Mouse (Mus musculus): ENCODE data around the gene Dhx32. TPM values are rescaled to one million over a fixed set of nuclear protein-coding genes. Genes with fewer than 3 reads are reported as not detected.

Dhx32 gene
- polyA plus RNA-seq, 1 experiment: 25.3 TPM

GRCm38 (mm10) chr7:133787571-133787970, 5.0 kb upstream of the Dhx32 start:
- TF ChIP-seq CTCF (IDR thresholded peaks at IDR 0.05; ENCODE audit: borderline replicate concordance, insufficient read depth, low read depth, low read length) (no peak), POLR2A (IDR thresholded peaks at IDR 0.05; ENCODE audit: borderline replicate concordance, insufficient read depth, low read length) (no peak)
- H3K4me1 ChIP-seq (ENCODE audit: control insufficient read depth, insufficient read depth, low read length): peaks cover 3% of the 10 kb centered on the region; the same call in 1 of the 2 replicates
- 91% methylated on average over 6 of the region's 6 CpGs for WGBS
- H3K27ac ChIP-seq (ENCODE audit: insufficient read depth, low read length): no peak overlapping the region
- no peak for DNase-seq
- no peak overlapping the region for H3K4me3 ChIP-seq (replicated peaks; ENCODE audit: insufficient read depth, low read depth, low read length)
- no peaks in the 10 kb centered on the region for H3K27me3 ChIP-seq (ENCODE audit: control insufficient read depth, insufficient read depth, low read length)

GRCm38 (mm10) chr7:133781991-133782390, 535 bp downstream of the Dhx32 start:
- WGBS: 94% methylated on average over 6 of the region's 6 CpGs
- no peak for DNase-seq
- H3K27ac ChIP-seq (ENCODE audit: insufficient read depth, low read length): no peak overlapping the region
- H3K4me3 ChIP-seq (replicated peaks; ENCODE audit: insufficient read depth, low read depth, low read length): no peak overlapping the region
- H3K27me3 ChIP-seq (ENCODE audit: control insufficient read depth, insufficient read depth, low read length): no peaks in the 10 kb centered on the region
- no peak for TF ChIP-seq POLR2A (IDR thresholded peaks at IDR 0.05; ENCODE audit: borderline replicate concordance, insufficient read depth, low read length)
- TF ChIP-seq CTCF (IDR thresholded peaks at IDR 0.05; ENCODE audit: borderline replicate concordance, insufficient read depth, low read depth, low read length): no peak
- no peaks in the 10 kb centered on the region for H3K4me1 ChIP-seq (ENCODE audit: control insufficient read depth, insufficient read depth, low read length)

- H3K27me3 ChIP-seq (ENCODE audit: control insufficient read depth, insufficient read depth, low read length): no peaks in the 10 kb centered on the region
- no peak overlapping the region for H3K27ac ChIP-seq (ENCODE audit: insufficient read depth, low read length)
- no peak for TF ChIP-seq POLR2A (IDR thresholded peaks at IDR 0.05; ENCODE audit: borderline replicate concordance, insufficient read depth, low read length)
- no peak for TF ChIP-seq CTCF (IDR thresholded peaks at IDR 0.05; ENCODE audit: borderline replicate concordance, insufficient read depth, low read depth, low read length)
- no peaks in the 10 kb centered on the region for H3K4me1 ChIP-seq (ENCODE audit: control insufficient read depth, insufficient read depth, low read length)
- WGBS: 60% methylated on average over 6 of the region's 6 CpGs
- no peak overlapping the region for H3K4me3 ChIP-seq (replicated peaks; ENCODE audit: insufficient read depth, low read depth, low read length)
- DNase-seq: no peak
These were observed 943 bp downstream of the Dhx32 start for GRCm38 (mm10) chr7:133781583-133781982.

GRCm38 (mm10) chr7:133776626-133776996, 5.9 kb downstream of the Dhx32 start, which contains the start of gene Fank1:
Gene Fank1 (plus strand): TSS chr7:133776861.
- WGBS: under 1% methylated on average over 41 of the region's 45 CpGs
- TF ChIP-seq CTCF (IDR thresholded peaks at IDR 0.05; ENCODE audit: borderline replicate concordance, insufficient read depth, low read depth, low read length): no peak
- TF ChIP-seq POLR2A (IDR thresholded peaks at IDR 0.05; ENCODE audit: borderline replicate concordance, insufficient read depth, low read length): peak; percentile 34; the same call in 1 of the 2 replicates
- DNase-seq: peak; percentile 87 to 89

GRCm38 (mm10) chr7:133775796-133776625, 6.5 kb downstream of the Dhx32 start:
- H3K27me3 ChIP-seq (ENCODE audit: control insufficient read depth, insufficient read depth, low read length): no peaks in the 10 kb centered on the region
- DNase-seq: peak in 1 of 2 experiments; percentile 65
- under 1% methylated on average over 38 of the region's 38 CpGs for WGBS
- H3K4me3 ChIP-seq (replicated peaks; ENCODE audit: insufficient read depth, low read depth, low read length): peak overlapping the region; percentile 71
- TF ChIP-seq CTCF (IDR thresholded peaks at IDR 0.05; ENCODE audit: borderline replicate concordance, insufficient read depth, low read depth, low read length): no peak
- no peak for TF ChIP-seq POLR2A (IDR thresholded peaks at IDR 0.05; ENCODE audit: borderline replicate concordance, insufficient read depth, low read length)
- peaks cover 3% of the 10 kb centered on the region for H3K4me1 ChIP-seq (ENCODE audit: control insufficient read depth, insufficient read depth, low read length)
- no peak overlapping the region; the same call in 1 of the 2 replicates for H3K27ac ChIP-seq (ENCODE audit: insufficient read depth, low read length)

More at GRCm38 (mm10) chr7:133776626-133776996, 5.9 kb downstream of the Dhx32 start, which contains the start of gene Fank1:
- Histone ChIP-seq H3K4me3 (replicated peaks; ENCODE audit: insufficient read depth, low read depth, low read length) (peak within 1 kb of the TSS; percentile 71), H3K4me1 (ENCODE audit: control insufficient read depth, insufficient read depth, low read length) (peaks cover 3% of the 10 kb centered on the region), H3K27me3 (ENCODE audit: control insufficient read depth, insufficient read depth, low read length) (no peaks in the 10 kb centered on the region), H3K27ac (ENCODE audit: insufficient read depth, low read length) (no peak within 1 kb of the TSS; the same call in 1 of the 2 replicates)

GRCm38 (mm10) chr7:133775179-133775578, 7.3 kb downstream of the Dhx32 start:
- Histone ChIP-seq H3K27me3 (ENCODE audit: control insufficient read depth, insufficient read depth, low read length) (no peaks in the 10 kb centered on the region), H3K4me3 (replicated peaks; ENCODE audit: insufficient read depth, low read depth, low read length) (no peak overlapping the region), H3K27ac (ENCODE audit: insufficient read depth, low read length) (no peak overlapping the region; the same call in 1 of the 2 replicates), H3K4me1 (ENCODE audit: control insufficient read depth, insufficient read depth, low read length) (peaks cover 3% of the 10 kb centered on the region)
- TF ChIP-seq POLR2A (IDR thresholded peaks at IDR 0.05; ENCODE audit: borderline replicate concordance, insufficient read depth, low read length): no peak
- TF ChIP-seq CTCF (IDR thresholded peaks at IDR 0.05; ENCODE audit: borderline replicate concordance, insufficient read depth, low read depth, low read length): no peak
- 27% methylated on average over 5 of the region's 5 CpGs for WGBS
- peak in 1 of 2 experiments; percentile 46 for DNase-seq

- DNase-seq: no peak
- WGBS: 47% methylated on average over 5 of the region's 5 CpGs
- peaks cover 29% of the 10 kb centered on the region for H3K4me1 ChIP-seq (ENCODE audit: control insufficient read depth, insufficient read depth, low read length)
- no peaks in the 10 kb centered on the region for H3K27me3 ChIP-seq (ENCODE audit: control insufficient read depth, insufficient read depth, low read length)
- H3K27ac ChIP-seq (ENCODE audit: insufficient read depth, low read length): no peak overlapping the region
- TF ChIP-seq CTCF (IDR thresholded peaks at IDR 0.05; ENCODE audit: borderline replicate concordance, insufficient read depth, low read depth, low read length) (no peak), POLR2A (IDR thresholded peaks at IDR 0.05; ENCODE audit: borderline replicate concordance, insufficient read depth, low read length) (no peak)
- no peak overlapping the region for H3K4me3 ChIP-seq (replicated peaks; ENCODE audit: insufficient read depth, low read depth, low read length)
These were observed 14.0 kb downstream of the Dhx32 start for GRCm38 (mm10) chr7:133768517-133768916.

GRCm38 (mm10) chr7:133768027-133768426, 14.5 kb downstream of the Dhx32 start:
- Histone ChIP-seq H3K4me1 (ENCODE audit: control insufficient read depth, insufficient read depth, low read length) (peaks cover 29% of the 10 kb centered on the region), H3K4me3 (replicated peaks; ENCODE audit: insufficient read depth, low read depth, low read length) (no peak overlapping the region), H3K27ac (ENCODE audit: insufficient read depth, low read length) (0 out of 2 replicates have a peak overlapping the region, but pooled peaks have one; percentile 41), H3K27me3 (ENCODE audit: control insufficient read depth, insufficient read depth, low read length) (no peaks in the 10 kb centered on the region)
- DNase-seq: peak; percentile 42 to 71
- WGBS: 8% methylated on average over 4 of the region's 4 CpGs
- TF ChIP-seq CTCF (IDR thresholded peaks at IDR 0.05; ENCODE audit: borderline replicate concordance, insufficient read depth, low read depth, low read length) (no peak), POLR2A (IDR thresholded peaks at IDR 0.05; ENCODE audit: borderline replicate concordance, insufficient read depth, low read length) (no peak)
